Mouse (Mus musculus) kidney, postnatal 25 days (tissue): ENCODE data around the gene Bpgm.
A peak's percentile ranks its signal among the peaks of the same experiment; 100 is the strongest.

Experiments
- DNase-seq, 2 experiments: peaks; one replicate each; pipeline ENCODE4 v3.0.0; 2021; ENCODE audit warnings: mixed read lengths in 2 of 2

Bpgm gene

GRCm38 (mm10) chr6:34533055-34533454 is 57.0 kb downstream of the Bpgm start:
- no peak for DNase-seq

GRCm38 (mm10) chr6:34533896-34534295 is 57.9 kb downstream of the Bpgm start:
- no peak for DNase-seq

- DNase-seq, result peak in 1 of 2 experiments; percentile 28
These were observed 66.9 kb downstream of the Bpgm start for GRCm38 (mm10) chr6:34542866-34543265.

- DNase-seq, result peak in 1 of 2 experiments; percentile 17
These were observed 67.5 kb downstream of the Bpgm start for GRCm38 (mm10) chr6:34543303-34544206.

GRCm38 (mm10) chr6:34544207-34544602 is 68.2 kb downstream of the Bpgm start:
- DNase-seq, result no peak

- no peak for DNase-seq
These were observed 69.3 kb downstream of the Bpgm start for GRCm38 (mm10) chr6:34545286-34545685.

- no peak for DNase-seq
These were observed 72.5 kb downstream of the Bpgm start for GRCm38 (mm10) chr6:34548406-34548990.

GRCm38 (mm10) chr6:34549017-34549416 is 73.0 kb downstream of the Bpgm start:
- peak; percentile 65 to 84 for DNase-seq

GRCm38 (mm10) chr6:34552489-34553157 is 76.6 kb downstream of the Bpgm start:
- no peak for DNase-seq

- DNase-seq, result no peak
These were observed 78.4 kb downstream of the Bpgm start for GRCm38 (mm10) chr6:34554291-34554997.
